Mouse (Mus musculus) ES-E14 (cell line): ENCODE results near the gene Psmd13.

Source experiments
- MAFK ChIP-seq: IDR thresholded peaks from 2 replicates; pipeline ENCODE4 v1.6.1; 2014; ENCODE audit warnings: mild to moderate bottlenecking, low read depth, low read length, inconsistent platforms; ENCODE audit not compliant: insufficient read depth
- ZC3H11A ChIP-seq: IDR thresholded peaks from 2 replicates; pipeline ENCODE4 v1.6.1; 2012; ENCODE audit warnings: low read depth, mild to moderate bottlenecking, inconsistent platforms, low read length, borderline replicate concordance
- ZNF384 ChIP-seq: IDR thresholded peaks from 2 replicates; pipeline ENCODE4 v1.6.1; 2012; ENCODE audit warnings: low read depth, low read length, inconsistent platforms

DNA sequence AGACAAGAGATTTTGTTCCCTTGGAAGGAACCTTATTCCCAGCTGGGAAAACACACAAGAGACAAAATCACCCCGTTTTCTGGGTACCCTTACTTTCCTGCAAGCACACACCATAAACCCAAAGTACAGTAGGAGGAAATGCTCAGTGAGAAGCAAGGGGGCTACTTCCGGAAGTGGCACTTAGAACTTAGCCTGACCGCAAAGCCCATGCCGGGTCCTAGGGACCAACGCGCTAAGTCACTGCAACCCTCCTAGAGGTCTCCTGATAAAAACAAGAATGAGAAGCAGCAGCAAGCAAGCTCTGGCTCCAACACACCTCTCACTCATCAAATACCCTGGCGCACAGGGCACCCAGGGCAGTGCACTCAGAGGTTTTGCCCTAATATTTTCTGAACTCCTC, 2.4 kb upstream of the Psmd13 start:
- no peak for TF ChIP-seq MAFK
- no peak for TF ChIP-seq ZNF384
- no peak for TF ChIP-seq ZC3H11A
